Mouse (Mus musculus) adrenal gland (tissue): Measurements from ENCODE around the gene Sh2d7.

Source experiments
- intact Hi-C: fragments of 180-260 bp; cut with DNase I; formaldehyde crosslinking; loops from one replicate; pipeline ENCODE4 v1.15.1; 2025
- long read RNA-seq, 2 experiments: library from polyadenylated mRNA; unstranded; transcript quantifications; one replicate each; pipeline ENCODE4 v2.0.0; 2020; ENCODE audit warnings: borderline replicate concordance in 1 of 2; ENCODE audit not compliant: insufficient replicate concordance in 1 of 2

Gene Sh2d7
- long read RNA-seq, experiment 1: 0 reads
- long read RNA-seq, experiment 2: 0 reads

- intact Hi-C loops: no loop called here
Measured at GRCm38 (mm10) chr9:54538684-54539083, at the start of gene Sh2d7. TSS of gene Sh2d7 (plus strand) at chr9:54538984.

GRCm38 (mm10) chr9:54489599-54489998 lies 49.2 kb upstream of the Sh2d7 start:
- intact Hi-C loops: no loop called here

- intact Hi-C loops: no loop called here
Measured at GRCm38 (mm10) chr9:54490431-54490830, 48.4 kb upstream of the Sh2d7 start.

GRCm38 (mm10) chr9:54499291-54499690 lies 39.5 kb upstream of the Sh2d7 start:
- intact Hi-C loops: no loop called here

- intact Hi-C loops: no loop called here
Measured at GRCm38 (mm10) chr9:54499791-54500190, 39.0 kb upstream of the Sh2d7 start.

- intact Hi-C loops: no loop called here
Measured at GRCm38 (mm10) chr9:54500832-54501452, 37.8 kb upstream of the Sh2d7 start.

GRCm38 (mm10) chr9:54501453-54502110 lies 37.2 kb upstream of the Sh2d7 start, which contains the start of gene Dmxl2:
TSS of gene Dmxl2 (minus strand) at chr9:54501626.
- intact Hi-C loops: no loop called here

- intact Hi-C loops: no loop called here
Measured at GRCm38 (mm10) chr9:54502111-54502495, 36.7 kb upstream of the Sh2d7 start.

- intact Hi-C loops: no loop called here
Measured at GRCm38 (mm10) chr9:54502873-54503272, 35.9 kb upstream of the Sh2d7 start.

GRCm38 (mm10) chr9:54515991-54516390 lies 22.8 kb upstream of the Sh2d7 start:
- intact Hi-C loops: no loop called here

GRCm38 (mm10) chr9:54518921-54519320 lies 19.9 kb upstream of the Sh2d7 start:
- intact Hi-C loops: no loop called here

- intact Hi-C loops: no loop called here
Measured at GRCm38 (mm10) chr9:54520286-54520685, 18.5 kb upstream of the Sh2d7 start.

- intact Hi-C loops: no loop called here
Measured at GRCm38 (mm10) chr9:54527694-54528093, 11.1 kb upstream of the Sh2d7 start.

GRCm38 (mm10) chr9:54529950-54530349 lies 8.8 kb upstream of the Sh2d7 start:
- intact Hi-C loops: no loop called here

GRCm38 (mm10) chr9:54530836-54531235 lies 7.9 kb upstream of the Sh2d7 start:
- intact Hi-C loops: no loop called here

- intact Hi-C loops: no loop called here
Measured at GRCm38 (mm10) chr9:54531421-54531820, 7.4 kb upstream of the Sh2d7 start.

- intact Hi-C loops: no loop called here
Measured at GRCm38 (mm10) chr9:54532926-54533325, 5.9 kb upstream of the Sh2d7 start.

- intact Hi-C loops: no loop called here
Measured at GRCm38 (mm10) chr9:54533975-54534374, 4.8 kb upstream of the Sh2d7 start.

GRCm38 (mm10) chr9:54536236-54536635 lies 2.5 kb upstream of the Sh2d7 start:
- intact Hi-C loops: no loop called here

- intact Hi-C loops: no loop called here
Measured at GRCm38 (mm10) chr9:54537030-54537429, 1.8 kb upstream of the Sh2d7 start.

GRCm38 (mm10) chr9:54537480-54537879 lies 1.3 kb upstream of the Sh2d7 start:
- intact Hi-C loops: no loop called here

- intact Hi-C loops: no loop called here
Measured at GRCm38 (mm10) chr9:54538244-54538643, 540 bp upstream of the Sh2d7 start.

GRCm38 (mm10) chr9:54540801-54541200 lies 2.0 kb downstream of the Sh2d7 start:
- intact Hi-C loops: no loop called here
